Mouse (Mus musculus) mouse trophoblast stem cell (cell line): ENCODE measurements around the gene Ubald1.

Experiments used
- in situ Hi-C, 2 experiments: fragments of 300-500 bp; cut with MseI, MboI; formaldehyde crosslinking; loops; 2 replicates in 1 of 2; 3 replicates in 1 of 2; pipeline ENCODE4 v1.15.1; 2025

The Ubald1 gene

DNA sequence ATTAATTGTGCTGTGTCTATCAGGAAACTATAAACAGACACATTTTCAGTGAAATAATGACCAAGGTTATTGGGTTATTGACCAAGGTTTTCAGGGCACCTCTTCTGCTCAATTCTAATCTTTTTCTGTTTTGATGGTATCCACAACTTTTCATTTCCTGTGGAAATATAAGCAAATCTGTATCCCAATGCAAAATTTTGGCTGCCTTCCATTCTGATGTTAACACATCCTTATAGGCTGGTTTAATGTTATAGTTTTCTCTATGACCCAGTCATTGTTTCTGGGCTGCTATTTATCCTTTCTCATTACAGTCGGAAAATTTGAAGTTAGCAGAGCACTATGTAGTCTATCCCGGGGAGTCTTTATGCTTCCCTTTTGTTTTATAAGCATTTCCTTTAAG, 19.6 kb upstream of the Ubald1 start:
- in situ Hi-C loops: no loop called here

- in situ Hi-C loops: no loop called here
Observed at GRCm38 (mm10) chr16:4898881-4899280, 18.8 kb upstream of the Ubald1 start.

DNA sequence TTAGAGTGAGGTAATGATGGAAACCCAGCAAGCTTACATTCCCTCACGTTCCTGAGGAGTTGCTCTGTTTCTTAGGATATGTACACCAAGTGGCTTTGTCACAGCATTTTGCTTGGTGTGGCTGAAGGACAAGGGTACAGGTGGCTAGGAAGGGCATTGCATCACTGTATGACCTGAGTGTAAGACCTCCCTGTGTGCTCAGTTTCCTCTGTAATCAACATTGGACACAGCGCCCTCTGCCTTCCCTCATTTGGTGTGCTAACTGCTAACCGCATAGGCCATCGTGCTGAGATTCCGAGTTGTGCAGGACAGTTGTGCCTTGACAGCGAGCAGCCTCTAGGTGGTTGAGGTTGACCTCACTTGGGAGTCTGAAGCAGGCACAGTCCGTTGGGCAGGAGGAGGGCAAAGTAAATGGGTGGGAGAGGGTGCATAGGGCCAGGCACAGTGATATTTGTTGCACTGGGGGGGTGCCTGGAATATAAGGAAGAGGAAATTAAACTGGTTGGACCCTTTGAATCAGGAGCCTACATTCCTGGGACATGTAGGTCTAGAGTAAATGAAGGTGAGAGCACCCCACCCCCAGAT, 17.1 kb upstream of the Ubald1 start:
- in situ Hi-C loops: no loop called here

DNA sequence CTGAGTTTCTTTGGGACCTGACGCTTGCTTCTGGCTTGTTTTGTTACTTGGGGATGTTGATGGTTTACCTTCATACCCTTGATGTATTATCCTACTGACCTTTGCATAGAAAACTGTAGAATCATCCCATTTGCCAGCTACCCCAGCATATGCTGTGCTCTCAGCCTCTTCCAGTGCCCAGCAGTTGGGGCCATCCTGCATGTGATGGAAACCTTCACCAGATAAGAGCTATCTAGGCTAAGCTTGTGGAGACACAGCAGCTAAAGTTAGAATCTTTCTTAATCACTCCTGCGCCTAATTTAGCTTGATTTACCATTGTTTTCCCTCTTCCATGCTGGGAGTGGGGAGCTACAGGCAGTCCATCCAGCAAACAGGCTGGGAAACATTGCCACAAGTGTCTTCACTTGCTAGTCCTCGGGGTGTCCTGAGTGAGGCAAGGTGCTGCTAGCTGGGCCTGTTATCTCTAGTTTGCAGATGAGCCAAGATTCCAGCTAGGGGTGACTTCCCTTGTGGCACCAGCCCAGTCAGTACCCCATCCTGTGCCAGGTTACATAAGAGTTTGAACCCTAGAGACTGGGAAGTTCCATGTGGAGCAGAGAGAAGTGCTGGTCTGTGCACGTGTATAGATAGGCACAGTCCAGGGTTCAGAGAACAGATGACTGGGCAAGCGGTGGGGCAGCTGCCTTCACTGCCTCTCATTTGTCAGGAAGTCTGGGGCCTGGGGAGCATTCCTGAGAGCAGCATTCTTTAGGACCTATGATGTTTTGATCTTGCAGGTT, 16.3 kb upstream of the Ubald1 start:
- in situ Hi-C loops: no loop called here

GRCm38 (mm10) chr16:4894201-4894908, 14.2 kb upstream of the Ubald1 start:
- in situ Hi-C loops: no loop called here

DNA sequence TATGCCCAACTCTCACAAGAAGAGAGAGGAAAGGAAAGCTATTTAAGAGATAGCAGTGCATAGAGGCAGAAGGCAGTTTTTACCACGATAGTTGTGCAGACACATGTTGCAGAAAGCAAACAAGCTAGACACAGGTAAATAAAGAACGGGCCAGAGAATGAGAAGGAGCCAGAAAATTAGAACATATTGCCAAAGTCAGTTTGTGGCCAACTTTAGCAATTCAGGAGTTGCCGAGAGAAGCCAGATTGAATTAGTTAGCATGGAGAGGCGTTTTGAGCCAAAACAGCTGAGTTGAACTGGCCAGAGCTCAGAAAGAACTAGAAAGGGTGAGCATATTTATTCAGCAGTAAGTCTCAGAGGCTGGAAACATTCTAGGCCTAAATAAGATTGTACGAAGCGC, 12.1 kb upstream of the Ubald1 start:
- in situ Hi-C loops: no loop called here

DNA sequence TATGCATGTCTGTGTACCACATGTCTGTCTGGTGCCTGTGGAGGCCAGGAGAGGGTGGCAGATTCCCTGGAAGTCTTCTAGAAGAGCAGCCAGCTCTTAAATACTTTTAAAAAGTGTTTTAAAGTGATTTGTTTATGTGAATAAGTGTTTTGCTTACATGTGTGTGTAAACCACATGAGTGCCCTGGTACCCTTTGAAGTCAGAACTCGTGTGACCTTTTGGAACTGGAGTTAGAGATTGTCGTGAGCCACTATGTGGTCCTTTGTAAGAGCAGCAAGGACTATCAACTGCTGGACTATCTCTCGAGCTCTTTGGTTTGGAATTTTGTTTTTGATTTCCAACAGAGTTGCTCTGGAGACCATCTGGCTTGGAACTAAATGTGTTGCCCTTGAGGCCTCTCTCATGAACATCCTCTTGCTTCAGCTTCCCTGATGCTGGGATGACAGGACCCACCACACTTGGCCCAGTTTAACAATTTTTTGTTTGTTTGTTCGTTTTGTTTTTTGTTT, 10.1 kb upstream of the Ubald1 start:
- in situ Hi-C loops: no loop called here

DNA sequence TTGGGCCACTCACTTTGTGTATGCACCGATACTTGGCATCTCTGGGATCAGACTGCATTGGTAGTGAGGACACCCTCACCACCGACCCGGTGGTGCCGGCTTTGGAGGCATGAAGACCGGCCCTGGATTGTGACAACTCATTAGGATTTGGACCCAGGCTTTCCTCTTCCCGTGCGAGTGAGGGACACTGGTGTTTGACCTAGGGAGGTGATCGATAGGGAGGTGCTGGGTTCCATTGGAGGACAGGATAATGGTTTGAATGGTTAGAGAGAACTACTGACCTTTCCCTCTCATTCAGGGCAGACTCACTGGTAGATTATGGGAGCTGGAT, 6.5 kb upstream of the Ubald1 start:
- in situ Hi-C loops: no loop called here

GRCm38 (mm10) chr16:4885760-4886689, 5.9 kb upstream of the Ubald1 start, which contains the start of gene Mgrn1:
Mgrn1 (plus strand) TSS chr16:4886249.
- in situ Hi-C loops: no loop called here

DNA sequence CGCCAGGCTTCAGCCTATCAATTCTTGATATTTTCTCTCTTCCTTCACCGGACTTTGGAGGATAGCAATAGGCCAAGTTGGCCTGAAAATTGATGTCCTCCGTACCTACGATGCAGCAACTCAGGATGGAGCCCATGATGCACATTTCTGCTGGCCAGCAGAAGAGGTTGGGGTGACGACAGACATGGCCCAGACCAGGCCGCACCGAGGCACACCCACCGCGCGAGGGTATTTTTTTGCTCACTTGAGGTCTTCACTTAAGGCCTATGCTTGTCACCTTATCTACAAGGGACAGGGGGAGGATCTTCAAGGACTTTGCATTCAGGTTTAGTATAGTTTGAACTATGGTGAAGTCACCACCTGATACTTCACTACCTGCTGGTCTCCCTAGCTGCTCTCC, 4.8 kb upstream of the Ubald1 start:
- in situ Hi-C loops: no loop called here

DNA sequence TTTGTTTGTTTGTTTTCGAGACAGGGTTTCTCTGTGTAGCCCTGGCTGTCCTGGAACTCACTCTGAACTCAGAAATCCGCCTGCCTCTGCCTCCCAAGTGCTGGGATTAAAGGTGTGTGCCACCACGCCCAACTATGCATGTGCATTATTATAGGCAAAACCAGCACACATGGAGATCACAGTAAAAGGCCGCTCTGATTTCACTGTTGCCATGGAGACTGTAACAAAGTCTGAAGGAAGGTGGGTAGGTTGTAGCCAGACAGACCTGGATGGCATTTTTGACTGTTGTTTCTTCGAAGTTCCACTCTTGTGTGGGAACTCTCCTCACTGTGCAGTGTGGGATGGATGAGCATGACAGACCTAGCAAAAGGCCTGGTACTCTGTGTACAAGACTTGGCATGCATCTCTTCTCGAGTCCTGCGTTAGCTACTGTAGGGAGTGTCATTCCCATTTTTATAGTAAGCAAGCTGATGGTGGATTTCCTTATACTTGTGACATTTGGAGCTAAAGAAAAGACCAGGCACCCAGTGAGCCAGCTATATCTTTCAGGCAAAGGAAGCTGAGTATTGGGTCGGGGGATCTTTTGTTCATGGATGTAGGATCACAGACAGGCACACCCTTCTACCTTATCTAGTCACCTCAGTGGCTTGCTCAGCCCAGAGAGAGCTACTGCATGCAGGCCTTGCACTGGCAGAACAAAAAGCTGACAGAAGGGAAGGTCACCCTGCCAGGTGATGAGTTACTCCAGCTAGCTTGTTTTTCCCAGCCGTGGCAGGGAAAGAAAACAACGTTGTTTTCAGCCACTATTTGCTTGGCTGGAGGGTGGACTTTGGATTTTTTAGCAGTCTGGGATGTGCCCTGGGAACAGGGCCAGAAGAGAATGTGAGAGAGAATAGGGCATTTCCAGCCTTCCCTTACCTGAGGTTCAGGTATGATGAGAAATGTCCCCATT, 1.6 kb upstream of the Ubald1 start:
- in situ Hi-C loops: no loop called here

DNA sequence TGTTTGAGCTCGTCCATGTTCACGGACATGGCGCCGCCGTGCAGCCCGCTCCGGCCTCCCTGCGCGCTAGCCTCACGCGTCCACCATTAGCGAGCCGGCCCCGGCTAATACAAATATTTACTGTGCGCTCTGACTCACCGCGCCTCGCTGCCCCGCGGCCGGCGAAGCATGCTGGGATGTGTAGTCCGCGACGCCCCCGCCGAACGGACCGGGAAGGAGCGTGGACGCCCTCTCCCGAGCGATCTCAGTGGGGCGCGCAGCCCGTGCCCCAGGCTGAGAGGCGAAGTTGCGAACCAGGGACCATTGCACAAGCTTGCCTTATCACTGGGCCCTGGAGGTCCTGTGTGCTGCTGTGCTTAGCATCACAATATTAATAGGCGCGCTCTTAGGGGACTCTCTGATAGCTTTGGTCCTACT, 399 bp downstream of the Ubald1 start:
- in situ Hi-C loops: no loop called here

- in situ Hi-C loops: no loop called here
Observed at GRCm38 (mm10) chr16:4879101-4879707, 911 bp downstream of the Ubald1 start.

GRCm38 (mm10) chr16:4878192-4878885, 1.8 kb downstream of the Ubald1 start:
- in situ Hi-C loops: no loop called here

DNA sequence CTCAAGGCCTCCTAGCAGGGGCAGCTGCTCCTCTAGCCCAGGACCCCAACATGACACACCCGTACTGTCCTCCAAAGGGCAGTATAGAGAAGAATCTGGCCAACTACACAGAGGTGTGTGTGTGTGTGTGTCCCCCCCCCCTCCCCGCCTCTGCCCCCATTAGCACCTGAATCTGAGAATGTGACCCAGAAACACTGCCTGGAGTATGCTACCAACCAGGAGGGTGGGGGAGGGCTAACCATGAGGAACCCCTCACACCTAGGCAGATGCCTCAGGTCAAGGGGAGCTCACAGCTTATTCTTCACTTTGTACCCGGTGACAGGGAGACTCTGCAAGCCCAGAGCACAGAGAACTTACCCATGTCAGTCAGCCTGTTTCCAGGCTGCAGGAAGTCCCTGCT, 2.4 kb downstream of the Ubald1 start:
- in situ Hi-C loops: no loop called here

DNA sequence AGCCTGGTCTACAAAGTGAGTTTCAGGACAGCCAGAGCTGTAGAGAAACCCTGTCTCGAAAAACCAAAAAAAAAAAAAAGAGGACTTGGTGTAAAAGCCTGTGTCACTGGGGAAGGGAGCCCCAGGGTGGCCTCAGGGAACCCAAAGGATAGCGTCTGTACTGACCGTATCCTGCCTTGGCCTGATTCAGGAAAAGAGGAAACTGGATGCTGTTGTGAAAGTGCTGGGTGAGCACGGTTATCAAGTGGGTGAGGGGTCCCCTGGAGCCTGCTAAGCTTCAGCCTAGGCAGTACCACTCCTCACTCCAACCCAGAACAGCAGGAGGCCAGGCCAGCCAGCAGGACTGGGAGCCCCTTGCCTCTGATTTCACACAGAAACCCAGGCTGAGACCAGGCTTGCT, 2.9 kb downstream of the Ubald1 start:
- in situ Hi-C loops: no loop called here

- in situ Hi-C loops: no loop called here
Observed at GRCm38 (mm10) chr16:4876033-4876680, 4.0 kb downstream of the Ubald1 start.

DNA sequence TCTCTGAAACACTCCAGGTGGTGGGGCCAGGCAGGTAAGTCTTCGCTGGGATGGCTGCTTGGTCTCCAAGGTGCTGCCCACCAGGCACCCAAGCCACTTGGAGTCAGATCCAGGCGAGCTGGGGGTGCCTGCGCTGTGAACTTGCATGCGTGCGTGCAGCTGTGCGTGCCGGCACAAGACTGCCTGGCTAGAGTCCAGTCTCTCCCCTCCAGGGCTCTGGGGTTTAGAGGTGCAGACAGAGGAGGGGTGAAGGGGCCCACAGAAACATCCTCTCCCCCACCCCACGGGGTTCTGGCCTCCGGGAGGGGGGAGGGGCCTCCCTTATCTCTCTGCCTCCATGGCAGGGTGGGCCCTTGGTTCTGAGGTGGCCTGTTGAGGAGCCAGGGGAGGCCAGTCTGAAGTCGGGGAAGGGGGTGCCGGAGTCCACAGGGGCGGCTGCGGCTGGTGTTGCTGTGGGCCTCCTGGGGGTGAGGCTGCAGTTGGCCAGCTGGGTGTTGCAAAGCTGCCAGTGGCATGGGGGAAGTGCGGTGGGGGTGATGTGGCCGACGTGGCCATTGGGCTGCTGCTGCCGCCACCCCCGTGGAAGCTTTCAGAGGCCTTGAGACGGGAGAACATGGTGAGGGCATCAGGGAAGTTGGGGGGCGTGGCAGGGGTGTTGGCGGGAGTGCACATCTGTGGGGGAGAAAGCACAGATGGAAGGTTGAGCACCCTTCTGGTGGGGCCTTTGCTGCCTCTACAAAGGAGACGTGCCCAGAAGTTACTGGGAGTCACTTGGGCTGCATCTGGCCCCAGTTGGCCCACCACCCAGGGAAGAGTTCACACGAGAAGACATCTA, 4.7 kb downstream of the Ubald1 start:
- in situ Hi-C loops: no loop called here
